Mouse (Mus musculus): ENCODE results near the gene Cask. TPM values are rescaled to one million over a fixed set of nuclear protein-coding genes. Genes with fewer than 3 reads are reported as not detected.
A peak's percentile ranks its signal among the peaks of the same experiment; 100 is the strongest.

Cask gene
- total RNA-seq, 2 experiments from 2014 or later: 13.3 to 13.7 TPM

DNA sequence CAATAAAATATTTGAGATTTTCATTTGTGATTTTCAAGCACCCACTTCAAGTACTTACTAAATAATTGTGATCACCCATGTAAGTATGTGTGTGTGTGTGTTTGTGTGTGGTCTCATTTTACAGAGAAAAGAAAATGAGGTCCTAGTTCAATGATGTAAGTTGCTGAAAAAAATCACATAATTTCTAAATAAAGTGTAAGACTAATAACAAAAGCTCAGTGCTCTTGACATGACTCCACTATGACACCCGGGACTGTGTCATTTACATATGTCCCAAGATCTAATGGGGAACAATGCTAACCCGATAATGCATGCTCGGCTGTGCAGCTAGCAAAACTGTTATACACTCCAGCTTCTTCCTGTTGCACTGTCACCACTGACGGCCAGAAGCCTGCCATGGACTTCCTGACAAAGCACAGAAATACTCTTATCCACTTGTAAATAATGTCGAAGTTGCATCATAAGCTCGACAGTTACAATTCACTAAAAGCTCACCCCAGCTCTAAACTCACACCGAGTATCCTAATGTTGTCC lies 130.8 kb downstream of the Cask start:
- DNase-seq: peak; percentile 10 to 19

DNA sequence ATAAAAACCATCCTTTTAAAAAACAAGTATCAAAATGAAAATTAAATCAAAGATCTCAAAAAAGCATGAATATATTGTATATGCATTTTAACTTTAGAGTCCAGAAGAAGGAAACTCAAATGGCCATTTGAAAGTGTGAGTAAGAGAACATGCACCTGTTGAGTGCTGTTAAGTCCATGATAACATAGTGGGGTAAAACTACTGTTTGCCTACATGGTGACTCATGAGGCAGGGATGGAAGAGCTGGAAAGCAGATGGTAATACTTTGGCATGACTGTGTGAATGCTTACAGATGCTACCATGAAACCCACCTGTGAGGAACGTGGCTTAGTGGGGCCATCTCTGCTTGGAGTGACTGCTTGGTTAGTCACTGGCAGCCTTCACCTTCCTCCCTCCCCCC lies 132.9 kb downstream of the Cask start:
- DNase-seq: no peak

DNA sequence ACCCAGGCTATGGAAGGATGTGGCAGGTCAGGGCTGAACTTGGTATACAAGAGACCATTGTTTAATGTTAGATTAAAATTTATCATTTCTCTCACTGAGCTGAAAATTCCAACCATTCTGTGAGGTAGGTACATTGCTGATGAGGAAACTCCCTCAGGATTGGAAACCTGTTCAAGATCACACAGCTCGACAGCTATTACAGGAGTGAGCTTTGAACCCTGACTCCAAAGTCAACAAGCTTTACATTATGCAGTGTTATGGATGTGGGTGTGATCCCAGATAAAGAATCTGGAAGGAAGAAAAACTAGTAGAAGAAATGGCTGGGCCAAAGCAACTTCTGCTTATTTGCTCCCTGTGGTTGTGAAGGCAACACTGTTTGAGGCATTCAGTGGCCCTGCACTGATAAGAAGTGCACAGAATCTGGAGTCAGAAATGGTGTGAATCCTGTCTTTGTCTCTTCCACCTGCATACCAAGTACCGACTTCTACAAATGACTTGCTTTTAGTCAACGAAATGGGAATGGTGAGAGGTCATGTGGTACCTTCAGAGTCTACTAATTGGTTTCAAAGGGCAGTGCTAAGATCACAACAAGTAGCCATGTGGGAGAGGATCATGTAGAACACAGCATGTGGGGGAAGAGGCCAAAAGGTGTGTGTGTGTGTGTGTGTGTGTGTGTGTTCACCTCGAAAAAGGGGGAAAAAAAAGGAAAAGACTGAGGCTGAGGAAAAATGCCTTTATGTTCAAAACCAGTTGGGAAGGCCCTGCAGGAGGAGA lies 134.2 kb downstream of the Cask start:
- no peak for DNase-seq

DNA sequence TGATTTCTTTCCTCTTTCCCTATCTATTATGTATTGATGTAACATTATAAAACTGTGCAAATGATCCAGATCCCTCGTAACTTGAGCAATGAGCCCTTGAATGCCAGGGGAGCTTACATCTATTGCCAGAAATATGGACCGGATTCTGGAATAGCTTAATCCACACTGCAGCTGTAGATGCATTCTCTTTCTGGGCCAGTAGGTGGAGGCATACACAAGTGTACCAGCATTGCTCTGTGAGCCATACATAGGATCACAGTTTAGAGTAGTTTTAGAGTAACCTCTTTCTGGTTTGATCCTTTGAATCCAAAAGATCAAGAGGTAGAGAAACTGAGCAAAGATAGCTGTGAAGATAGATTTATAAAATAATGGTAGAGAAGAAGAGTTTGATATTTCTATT lies 141.0 kb downstream of the Cask start:
- peak; percentile 40 to 78 for DNase-seq

DNA sequence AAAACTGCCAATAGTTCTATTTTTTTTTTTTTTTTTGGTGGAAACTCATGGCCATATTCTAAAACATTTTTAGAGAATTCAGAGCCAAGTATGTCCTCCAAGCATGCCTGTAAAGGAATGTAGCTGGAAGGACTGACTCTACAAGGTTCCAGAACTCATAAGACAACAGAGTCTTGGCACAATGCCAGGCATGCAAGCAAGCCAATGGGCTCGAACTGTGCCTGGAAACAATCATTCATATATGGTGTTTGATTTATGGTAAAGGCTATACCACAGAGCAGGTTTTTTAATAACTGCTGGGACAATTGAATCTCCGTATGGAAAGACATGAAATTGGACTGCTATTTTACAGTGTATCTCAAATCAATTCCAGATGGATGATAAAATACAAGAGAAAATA lies 146.1 kb downstream of the Cask start:
- DNase-seq: peak; percentile 13 to 35

DNA sequence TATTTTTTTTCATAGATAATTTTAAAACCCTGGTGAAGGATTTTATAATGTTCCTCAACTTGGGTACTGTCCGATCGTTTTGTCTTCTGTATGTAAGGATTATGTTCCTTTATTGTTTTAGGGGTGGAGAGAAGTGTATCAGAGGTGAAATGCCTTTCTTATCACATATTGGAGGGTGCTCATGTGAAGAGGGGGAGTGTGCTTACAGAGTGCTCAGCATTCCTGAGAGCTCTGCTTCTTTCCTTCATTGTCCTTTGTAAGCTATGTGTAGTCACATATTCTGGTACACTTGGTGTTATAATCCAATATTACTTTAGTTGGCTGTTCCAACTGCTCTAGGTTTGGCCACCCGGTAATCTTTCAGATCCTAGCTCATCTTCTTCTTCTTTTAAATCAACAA lies 150.5 kb downstream of the Cask start:
- DNase-seq: no peak

DNA sequence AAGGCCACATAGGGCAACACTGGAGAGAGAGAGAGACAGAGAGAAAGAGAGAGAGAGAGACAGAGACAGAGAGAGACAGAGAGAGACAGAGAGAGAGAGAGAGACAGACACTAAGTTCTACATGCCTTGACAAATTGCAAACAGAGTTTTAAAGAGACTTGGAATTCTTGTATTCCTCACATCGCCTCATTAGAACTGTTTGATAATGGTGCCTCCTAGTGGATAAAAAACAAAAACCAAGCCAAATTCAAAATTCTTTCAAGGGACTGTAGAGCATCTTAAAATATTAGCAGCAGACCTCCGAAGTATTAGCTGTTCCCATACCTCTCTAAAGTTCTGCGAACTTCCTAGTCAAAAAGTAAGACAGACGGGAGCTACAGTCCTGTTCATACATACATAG lies 159.3 kb downstream of the Cask start:
- DNase-seq: no peak

DNA sequence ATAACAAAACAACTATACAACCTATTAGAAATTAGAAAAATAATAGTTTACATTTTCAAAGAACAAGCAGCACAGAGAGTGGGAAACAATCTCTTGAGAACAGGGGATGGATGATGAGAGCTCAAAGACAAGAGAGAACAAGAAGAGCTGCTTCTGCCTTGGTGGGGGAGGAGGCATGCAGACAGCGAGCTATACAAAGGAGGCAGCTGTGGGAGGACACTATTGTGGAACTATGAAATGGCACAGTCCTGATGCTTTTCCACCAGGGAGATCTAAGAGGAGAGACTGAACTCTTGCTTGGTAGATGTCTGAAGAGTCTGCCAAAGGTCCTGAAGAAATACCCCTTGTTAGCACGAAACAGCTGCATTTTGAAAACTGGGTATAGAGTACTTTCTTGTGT lies 162.8 kb downstream of the Cask start:
- DNase-seq: no peak

DNA sequence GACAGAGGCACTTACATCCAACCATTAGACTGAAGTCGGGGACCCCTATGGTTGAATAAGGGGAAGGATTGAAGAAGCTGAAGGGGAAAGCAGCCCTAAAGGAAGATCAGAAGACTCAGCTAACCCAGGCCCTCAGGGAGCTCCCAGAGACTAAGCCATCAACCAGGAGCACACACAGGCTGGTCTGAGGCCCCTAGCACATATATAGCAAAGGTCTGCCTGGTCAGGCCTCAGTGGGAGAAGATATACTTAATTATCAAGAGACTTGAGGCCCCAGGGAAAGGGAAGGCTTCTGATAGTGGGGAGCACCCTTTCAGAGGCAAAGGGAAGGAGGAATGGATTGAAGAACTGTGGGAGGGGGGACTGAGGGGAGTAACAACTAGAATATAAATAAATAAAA lies 164.6 kb downstream of the Cask start:
- no peak for DNase-seq

DNA sequence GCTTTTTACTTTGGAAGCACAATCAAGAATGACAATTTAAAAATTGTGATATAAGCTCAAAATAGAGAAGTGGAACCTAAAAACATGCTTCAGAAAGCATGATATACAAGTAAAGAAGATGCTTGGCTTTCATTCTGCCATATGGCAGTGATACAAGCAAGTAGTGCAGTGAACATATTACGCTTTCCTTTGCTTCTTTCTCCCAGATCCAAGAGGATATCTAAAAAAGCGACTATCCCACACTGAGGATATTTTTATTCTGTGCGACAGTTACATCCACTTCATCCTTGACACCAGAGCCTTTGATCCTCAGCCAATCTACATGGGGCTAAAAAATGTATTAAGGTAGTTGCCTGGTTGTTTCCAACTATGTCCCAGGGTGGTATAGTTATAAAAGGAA lies 169.4 kb downstream of the Cask start:
- no peak for DNase-seq

DNA sequence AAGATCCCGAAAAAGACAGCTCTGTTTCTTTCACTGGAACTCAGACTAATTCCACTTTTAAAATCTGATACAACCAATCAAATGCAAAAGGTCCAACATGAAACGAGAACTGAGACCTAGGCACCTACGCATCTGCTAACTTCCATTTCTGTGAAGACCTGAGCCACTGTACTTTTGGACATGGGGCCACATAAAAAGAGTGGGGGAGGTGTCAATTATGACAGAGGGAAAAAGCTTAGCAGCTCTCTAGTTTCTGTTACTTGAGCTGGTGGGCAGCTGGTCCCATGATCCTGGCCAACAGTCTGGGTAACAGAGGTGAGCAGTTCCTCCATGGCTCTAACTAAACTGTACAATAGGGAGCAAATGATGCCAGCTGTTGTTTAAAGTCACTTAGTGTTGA lies 178.2 kb downstream of the Cask start:
- no peak for DNase-seq

DNA sequence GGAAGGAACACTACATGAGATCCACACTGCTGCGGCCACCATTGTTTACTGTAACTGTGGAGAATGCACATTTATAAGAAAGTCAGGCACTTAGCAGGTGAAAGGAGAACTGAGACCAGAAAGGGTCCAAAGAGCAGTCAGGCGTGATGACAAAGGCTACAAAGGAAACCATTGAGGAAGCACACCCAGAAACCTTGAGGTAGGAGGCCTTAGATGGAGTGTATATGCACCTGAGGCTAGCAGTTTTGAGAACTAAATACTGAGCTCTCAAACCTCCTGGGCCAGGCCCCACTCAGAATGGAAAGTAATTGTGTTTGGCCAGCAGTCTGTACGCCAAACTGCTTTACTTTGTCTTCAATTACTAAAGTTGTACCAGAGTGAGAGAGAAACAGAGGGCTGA lies 180.8 kb downstream of the Cask start:
- DNase-seq: no peak

DNA sequence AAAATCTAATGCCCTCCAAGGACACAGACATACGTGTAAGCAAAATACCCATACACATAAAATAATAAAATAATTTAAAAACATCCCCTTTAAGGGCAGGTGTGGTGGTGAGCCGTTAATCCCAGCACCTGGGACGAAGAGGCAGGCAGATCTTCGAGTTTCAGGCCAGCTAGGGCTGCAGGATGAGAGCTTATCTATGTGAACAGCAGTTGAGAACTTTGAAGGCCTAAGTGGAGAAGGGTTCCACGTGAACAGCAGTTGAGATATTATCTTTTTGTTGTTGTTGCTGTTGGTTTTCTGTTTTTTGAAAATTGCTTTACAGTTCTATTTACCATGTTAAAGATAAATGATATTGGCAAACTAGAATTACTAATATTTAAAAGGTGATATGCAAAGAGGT lies 182.3 kb downstream of the Cask start:
- DNase-seq: no peak

DNA sequence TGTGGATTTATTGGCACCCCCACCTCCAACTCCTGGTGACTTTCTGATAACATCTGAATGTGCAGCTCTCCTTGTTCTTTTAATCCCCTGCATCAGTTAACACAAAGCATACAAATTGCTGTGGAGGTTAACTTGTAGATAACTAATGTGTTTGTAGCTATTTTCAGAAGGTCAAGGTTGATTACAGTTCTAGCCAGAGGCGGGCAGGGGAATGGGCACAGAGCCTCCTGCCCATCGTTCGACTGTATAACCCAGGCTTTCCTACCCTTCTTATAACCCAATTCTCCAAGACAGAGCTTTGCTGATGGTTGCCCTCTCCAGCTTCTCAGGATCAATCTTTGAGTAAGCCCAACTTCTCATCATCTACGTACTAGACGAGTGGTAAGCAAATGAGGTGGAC lies 190.1 kb downstream of the Cask start, which contains the start of gene Gpr82:
Gpr82 (plus strand) TSS at position 301 of the 400 bp plus-strand sequence.
- DNase-seq: no peak

DNA sequence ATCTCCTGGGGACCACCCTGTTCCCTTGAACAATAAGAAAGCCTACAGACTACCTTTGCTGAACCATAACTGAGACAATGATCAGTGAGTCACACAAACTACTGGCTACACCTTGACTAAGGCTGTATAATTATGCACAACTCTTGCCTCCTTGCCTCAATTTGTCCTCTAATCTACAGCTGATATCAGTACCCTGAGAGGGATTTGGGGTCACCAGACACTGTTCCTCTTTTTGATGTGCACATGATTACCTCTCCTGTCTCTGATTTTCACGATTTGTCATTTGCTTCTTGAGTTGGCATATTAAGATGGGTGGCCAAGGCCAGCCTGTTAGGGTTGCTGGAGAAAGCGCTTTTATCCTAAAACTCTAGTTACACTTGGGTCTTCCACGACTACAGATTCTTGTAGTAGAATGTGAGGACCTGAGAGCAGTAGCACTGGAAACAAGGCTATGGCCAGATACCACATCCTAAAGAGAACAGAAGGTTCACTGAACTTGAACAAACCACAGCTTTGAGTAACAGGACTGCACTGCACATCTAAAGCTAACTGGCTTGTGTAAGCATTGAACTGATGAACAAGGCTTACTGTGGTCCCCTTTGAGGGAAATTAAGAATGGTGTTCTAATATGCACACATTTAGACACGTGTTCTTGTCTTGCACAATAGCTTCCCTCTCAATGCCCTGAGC lies 191.8 kb downstream of the Cask start:
- no peak for DNase-seq

DNA sequence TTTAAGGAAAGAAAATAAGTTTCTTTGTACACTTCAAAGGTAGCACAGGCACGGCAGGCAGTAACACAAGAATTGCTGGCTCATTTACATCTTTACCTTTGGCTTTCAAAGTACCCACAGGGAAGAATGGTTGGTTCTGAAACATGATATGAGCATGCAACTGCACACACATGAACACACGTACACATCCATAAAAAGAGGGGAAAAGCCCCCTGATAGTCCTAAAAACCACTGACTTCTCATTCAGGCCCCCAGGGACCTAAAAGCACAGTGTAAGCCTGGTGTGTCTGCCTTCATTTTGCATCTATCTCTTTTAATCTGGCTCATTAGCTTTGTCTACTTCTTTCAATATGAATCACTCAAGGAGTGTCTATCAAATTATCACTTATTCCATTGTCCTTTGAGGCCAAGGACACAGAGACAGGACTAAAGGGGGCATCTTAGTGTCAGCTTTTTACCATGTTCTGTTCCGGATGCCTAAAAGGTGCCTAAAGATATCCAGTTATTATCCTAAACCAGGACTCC lies 192.5 kb downstream of the Cask start:
- no peak for DNase-seq

DNA sequence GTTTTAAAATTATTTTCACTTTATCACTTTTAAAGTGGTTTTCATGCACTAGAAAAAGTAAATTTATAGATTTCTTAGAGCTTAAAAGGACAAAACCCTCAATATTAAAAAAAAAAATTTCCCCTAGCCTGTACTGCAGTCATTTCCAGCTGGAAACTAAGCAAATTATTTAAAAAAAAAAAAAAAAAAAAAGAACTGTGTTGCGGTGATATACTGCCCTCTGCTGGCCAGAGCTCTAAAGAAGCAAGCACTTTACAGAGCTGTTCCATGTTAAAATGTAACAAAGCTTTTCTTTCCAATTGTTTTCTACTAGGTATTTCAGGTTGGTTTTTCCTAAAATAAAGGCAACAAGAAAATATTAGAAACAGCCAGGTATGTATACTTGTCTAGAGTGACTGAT lies 194.4 kb downstream of the Cask start:
- peak; percentile 32 to 73 for DNase-seq

DNA sequence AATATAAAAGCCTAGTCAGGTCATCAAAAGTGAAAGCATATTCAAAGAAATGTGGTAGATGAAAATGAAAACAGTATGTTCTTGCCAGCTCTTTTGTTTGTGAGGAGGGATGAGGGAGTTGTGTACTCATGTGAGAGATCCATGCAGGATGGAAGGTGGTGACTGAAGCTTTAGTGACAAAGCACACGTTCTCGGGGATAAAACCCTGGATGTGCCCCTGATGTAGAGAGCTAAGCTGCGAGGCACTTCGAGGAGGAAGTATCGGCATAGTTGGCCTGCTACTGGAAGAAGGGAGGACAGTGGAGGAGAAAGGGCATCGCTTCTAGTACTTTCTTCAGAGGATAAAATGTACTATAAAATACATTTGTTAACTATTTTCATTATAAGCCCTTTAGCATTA lies 195.3 kb downstream of the Cask start:
- DNase-seq: peak in 1 of 2 experiments; percentile 14

DNA sequence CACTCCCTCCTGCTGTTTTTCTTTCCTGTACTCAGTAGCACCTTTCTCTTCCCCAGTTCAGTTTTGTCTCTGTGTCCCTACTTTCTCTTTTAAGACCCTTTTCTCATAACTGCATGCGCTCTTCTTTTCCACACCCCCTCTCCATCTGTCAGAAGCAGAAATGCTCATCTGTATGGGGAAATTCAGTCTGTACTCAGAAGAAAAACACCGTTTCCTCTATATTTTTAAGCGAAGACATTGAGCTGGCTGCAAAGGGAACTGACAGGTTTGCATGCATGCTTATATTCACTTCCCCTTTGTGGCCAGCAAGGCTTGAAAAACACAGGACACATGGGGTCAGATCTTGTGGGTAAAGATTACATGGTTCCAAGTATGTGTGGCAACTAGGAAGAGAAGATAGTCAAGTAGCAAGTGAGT lies 196.2 kb downstream of the Cask start:
- peak; percentile 32 to 40 for DNase-seq

DNA sequence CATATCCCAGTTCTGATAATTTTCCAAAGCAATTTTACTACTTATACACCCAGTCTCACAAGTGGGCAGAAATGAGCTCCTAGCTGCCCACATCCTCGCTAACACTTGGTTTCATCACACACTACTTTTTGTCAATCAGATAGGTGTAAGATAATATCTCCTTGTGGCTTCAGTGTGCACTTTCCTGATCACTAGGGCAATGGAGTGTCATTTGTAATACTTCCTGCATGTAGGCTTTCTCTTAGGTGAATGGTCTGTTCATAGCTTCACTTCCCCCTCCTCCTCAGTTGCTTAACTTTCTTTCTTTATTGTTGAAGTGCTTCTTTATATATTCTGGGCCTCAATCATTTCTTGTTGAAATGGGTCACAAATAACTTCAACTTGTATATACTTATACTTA lies 198.9 kb downstream of the Cask start:
- no peak for DNase-seq

DNA sequence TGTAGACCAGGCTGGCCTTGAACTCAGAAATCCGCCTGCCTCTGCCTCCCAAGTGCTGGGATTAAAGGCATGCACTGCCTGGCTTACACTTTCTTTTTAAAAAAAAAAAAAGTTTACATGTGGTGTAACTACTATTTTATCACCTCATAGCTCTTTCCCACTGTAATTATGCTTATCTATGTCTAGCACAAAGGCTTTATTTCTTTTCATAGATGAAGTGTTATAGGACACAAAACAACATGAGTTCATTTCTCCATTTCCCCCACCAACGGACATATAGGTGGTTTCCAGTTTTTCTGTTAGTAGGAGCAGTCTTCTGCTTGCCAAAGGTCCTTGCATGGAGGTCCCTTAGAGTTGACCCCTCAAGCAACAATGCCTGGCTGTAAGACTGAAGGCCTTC lies 199.3 kb downstream of the Cask start:
- DNase-seq: no peak

DNA sequence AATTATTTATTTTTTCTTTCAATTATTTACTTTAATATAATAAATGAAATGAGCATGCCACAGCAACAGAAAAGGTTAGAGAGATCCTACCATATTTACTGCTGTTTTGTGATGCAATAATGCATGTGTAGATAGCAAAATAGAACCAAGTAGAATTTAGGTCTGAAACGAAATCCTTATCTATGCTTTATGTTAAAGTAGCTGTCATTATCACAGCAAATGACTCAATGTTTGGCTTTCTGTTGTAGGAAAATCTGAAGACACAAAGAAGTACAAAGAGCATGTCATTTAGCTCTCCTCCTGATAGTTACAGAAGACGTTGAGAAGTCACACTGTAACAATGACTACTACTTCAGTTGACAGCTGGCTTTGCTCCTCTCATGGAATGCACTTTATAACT lies 212.3 kb downstream of the Cask start:
- no peak for DNase-seq

DNA sequence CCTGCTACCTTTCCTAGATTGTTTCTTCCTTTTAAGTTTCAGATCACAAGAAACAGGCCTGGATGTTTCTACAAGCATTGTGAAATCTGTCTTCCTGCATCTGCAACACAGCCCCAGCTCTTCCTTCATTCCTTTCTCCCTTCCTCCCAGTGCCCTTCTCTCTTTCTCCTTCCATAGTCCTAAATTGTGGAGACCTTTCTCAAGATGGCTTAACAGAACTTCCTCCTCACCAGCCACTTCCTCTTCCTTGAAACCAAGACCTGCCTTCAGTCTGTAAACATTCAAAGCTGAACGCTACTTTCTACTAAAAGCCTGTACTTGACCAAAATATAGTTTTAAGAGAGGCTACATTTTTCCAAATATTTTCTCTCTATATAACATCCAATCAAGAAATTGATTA lies 214.8 kb downstream of the Cask start:
- DNase-seq: peak in 1 of 2 experiments; percentile 18

All from heart, adult 18-20 months (tissue).